Mouse (Mus musculus): ENCODE measurements around the gene Aldoc. TPM values are rescaled to one million over a fixed set of nuclear protein-coding genes. Genes with fewer than 3 reads are reported as not detected.

The Aldoc gene
- total and polyA plus RNA-seq, 2 experiments from 2014 or later, result 187 to 219 TPM

DNA sequence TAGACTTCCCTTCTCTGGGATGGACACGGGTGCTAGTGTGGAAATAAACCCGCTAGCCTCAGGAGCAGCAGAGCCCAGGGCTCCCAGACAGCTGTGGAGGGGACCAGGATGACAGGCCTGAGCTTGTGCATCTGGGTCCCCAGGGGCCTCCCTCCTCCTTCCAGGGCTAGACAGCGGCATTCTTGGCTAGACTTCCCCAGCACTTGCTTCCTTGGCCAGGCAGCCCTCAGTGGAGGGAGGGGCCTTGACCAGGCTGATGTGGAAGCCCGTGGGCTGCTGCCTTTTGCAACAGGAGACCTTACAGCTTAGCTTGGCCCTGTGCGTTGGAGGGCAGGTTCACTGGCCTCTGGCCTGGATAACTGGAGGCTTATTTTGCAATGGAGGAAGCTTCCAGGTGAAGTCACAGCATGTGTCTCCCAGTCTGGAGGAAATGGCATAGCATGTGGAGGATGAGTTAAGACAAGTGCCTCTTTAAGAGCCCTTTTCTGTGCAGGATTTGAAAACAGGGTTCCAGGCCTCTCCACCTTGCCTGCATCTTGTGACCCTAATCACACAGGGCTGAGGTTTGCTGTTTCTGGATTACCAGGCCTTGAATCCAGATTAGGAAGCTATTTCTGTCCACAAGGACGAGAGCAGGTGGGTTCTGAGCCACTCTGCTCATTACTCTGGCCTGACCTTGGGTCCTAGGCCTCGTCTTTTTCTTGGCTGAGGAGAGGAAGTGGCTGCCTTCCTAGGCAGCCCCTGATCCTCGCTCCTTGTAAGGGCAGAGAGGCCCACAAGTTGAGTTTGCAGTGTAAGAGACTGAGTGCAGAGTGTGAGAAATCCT is 22.3 kb downstream of the Aldoc start:
- Histone ChIP-seq H3K4me2 (ENCODE audit: low read depth) (peak overlapping the region; percentile 63), H3K4me3 (ENCODE audit: low read depth, low read length) (no peak overlapping the region), H3K4me1 (ENCODE audit: insufficient read depth) (no peaks in the 10 kb centered on the region), H3K27me3 (ENCODE audit: insufficient read depth, low read length) (no peaks in the 10 kb centered on the region), H3K27ac (ENCODE audit: low read depth, low read length) (no peak overlapping the region), H3K9me3 (ENCODE audit: low read length) (no peaks in the 10 kb centered on the region), H3K9ac (peak overlapping the region; percentile 22; the same call in 1 of the 2 replicates), H3K36me3 (ENCODE audit: insufficient read depth) (peaks cover 20% of the 10 kb centered on the region; the same call in 1 of the 2 replicates)
- DNase-seq, result no peak
- TF ChIP-seq CTCF (IDR thresholded peaks at IDR 0.05; ENCODE audit: low read depth), result no peak
- ATAC-seq, result no peak
- WGBS, result 54% methylated on average over 8 of the region's 8 CpGs

GRCm38 (mm10) chr11:78345801-78346200 is 23.0 kb downstream of the Aldoc start:
- H3K4me3 ChIP-seq (ENCODE audit: low read depth, low read length), result no peak overlapping the region
- H3K4me1 ChIP-seq (ENCODE audit: insufficient read depth), result no peaks in the 10 kb centered on the region
- no peak for TF ChIP-seq CTCF (IDR thresholded peaks at IDR 0.05; ENCODE audit: low read depth)
- no peaks in the 10 kb centered on the region for H3K27me3 ChIP-seq (ENCODE audit: insufficient read depth, low read length)
- no peak for DNase-seq
- H3K9me3 ChIP-seq (ENCODE audit: low read length), result no peaks in the 10 kb centered on the region
- no peak for ATAC-seq
- H3K36me3 ChIP-seq (ENCODE audit: insufficient read depth), result peaks cover 19% of the 10 kb centered on the region; the same call in 1 of the 2 replicates
- no peak overlapping the region for H3K9ac ChIP-seq
- no peak overlapping the region for H3K27ac ChIP-seq (ENCODE audit: low read depth, low read length)
- H3K4me2 ChIP-seq (ENCODE audit: low read depth), result no peak overlapping the region
- WGBS, result 85% methylated on average over 7 of the region's 7 CpGs

GRCm38 (mm10) chr11:78346326-78347069 is 23.7 kb downstream of the Aldoc start:
- Histone ChIP-seq H3K27ac (ENCODE audit: low read depth, low read length) (no peak overlapping the region), H3K4me1 (ENCODE audit: insufficient read depth) (no peaks in the 10 kb centered on the region), H3K9me3 (ENCODE audit: low read length) (no peaks in the 10 kb centered on the region), H3K4me2 (ENCODE audit: low read depth) (no peak overlapping the region), H3K36me3 (ENCODE audit: insufficient read depth) (peaks cover 14% of the 10 kb centered on the region; the same call in 1 of the 2 replicates), H3K9ac (no peak overlapping the region), H3K4me3 (ENCODE audit: low read depth, low read length) (no peak overlapping the region), H3K27me3 (ENCODE audit: insufficient read depth, low read length) (no peaks in the 10 kb centered on the region)
- DNase-seq (no peak), ATAC-seq (no peak)
- WGBS, result 72% methylated on average over 6 of the region's 6 CpGs
- TF ChIP-seq CTCF (IDR thresholded peaks at IDR 0.05; ENCODE audit: low read depth), result no peak

- H3K27ac ChIP-seq (ENCODE audit: low read depth, low read length), result no peak overlapping the region
- no peaks in the 10 kb centered on the region for H3K27me3 ChIP-seq (ENCODE audit: insufficient read depth, low read length)
- peaks cover 14% of the 10 kb centered on the region; the same call in 1 of the 2 replicates for H3K36me3 ChIP-seq (ENCODE audit: insufficient read depth)
- no peaks in the 10 kb centered on the region for H3K9me3 ChIP-seq (ENCODE audit: low read length)
- H3K4me2 ChIP-seq (ENCODE audit: low read depth), result no peak overlapping the region
- peak; percentile 85 for TF ChIP-seq CTCF (IDR thresholded peaks at IDR 0.05; ENCODE audit: low read depth)
- H3K4me3 ChIP-seq (ENCODE audit: low read depth, low read length), result no peak overlapping the region
- no peak overlapping the region for H3K9ac ChIP-seq
- ATAC-seq, result no peak
- WGBS, result 92% methylated on average over 10 of the region's 10 CpGs
- peak; percentile 78 for DNase-seq
- H3K4me1 ChIP-seq (ENCODE audit: insufficient read depth), result no peaks in the 10 kb centered on the region
These were observed 24.4 kb downstream of the Aldoc start for GRCm38 (mm10) chr11:78347070-78347754.

DNA sequence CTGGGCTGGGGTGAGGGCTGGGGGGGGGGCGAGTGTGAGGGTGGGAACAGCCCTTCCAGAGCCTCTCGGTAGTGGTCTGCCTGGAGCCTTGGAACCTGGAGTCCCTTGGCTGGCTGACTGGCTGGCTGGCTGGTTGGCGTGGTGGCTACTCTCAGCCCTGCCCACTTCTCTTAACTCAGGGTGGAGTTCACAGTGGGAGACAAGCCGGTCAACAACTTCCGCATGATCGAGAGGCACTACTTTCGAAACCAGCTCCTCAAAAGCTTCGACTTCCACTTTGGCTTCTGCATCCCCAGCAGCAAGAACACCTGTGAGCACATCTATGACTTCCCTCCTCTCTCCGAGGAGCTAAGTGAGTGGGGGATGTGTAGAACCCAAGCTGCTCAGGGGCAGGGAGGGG is 25.1 kb downstream of the Aldoc start:
- ATAC-seq (no peak), DNase-seq (no peak)
- Histone ChIP-seq H3K9me3 (ENCODE audit: low read length) (no peaks in the 10 kb centered on the region), H3K27me3 (ENCODE audit: insufficient read depth, low read length) (no peaks in the 10 kb centered on the region), H3K4me3 (ENCODE audit: low read depth, low read length) (no peak overlapping the region), H3K9ac (no peak overlapping the region), H3K4me1 (ENCODE audit: insufficient read depth) (no peaks in the 10 kb centered on the region), H3K36me3 (ENCODE audit: insufficient read depth) (peaks cover 14% of the 10 kb centered on the region; the same call in 1 of the 2 replicates), H3K27ac (ENCODE audit: low read depth, low read length) (no peak overlapping the region), H3K4me2 (ENCODE audit: low read depth) (no peak overlapping the region)
- no peak for TF ChIP-seq CTCF (IDR thresholded peaks at IDR 0.05; ENCODE audit: low read depth)
- WGBS, result 86% methylated on average over 9 of the region's 9 CpGs

DNA sequence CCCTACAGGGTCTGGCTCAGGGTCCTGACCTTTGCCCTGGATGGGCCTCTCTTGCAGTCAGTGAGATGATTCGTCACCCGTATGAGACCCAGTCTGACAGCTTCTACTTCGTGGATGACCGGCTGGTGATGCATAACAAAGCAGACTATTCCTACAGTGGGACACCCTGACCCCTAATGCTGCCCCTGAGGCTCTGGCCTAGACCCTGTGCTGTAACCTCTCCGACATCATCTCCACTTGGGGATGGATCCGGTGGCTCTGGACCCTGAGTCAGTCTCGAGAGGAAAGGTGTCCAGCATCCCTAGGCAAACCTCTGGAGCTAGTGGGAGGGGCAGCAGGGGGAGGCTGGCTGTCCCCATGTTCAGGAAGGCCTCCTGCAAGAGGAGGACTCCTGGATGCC is 25.7 kb downstream of the Aldoc start:
- no peak overlapping the region for H3K27ac ChIP-seq (ENCODE audit: low read depth, low read length)
- H3K36me3 ChIP-seq (ENCODE audit: insufficient read depth), result peaks cover 14% of the 10 kb centered on the region; the same call in 1 of the 2 replicates
- H3K4me2 ChIP-seq (ENCODE audit: low read depth), result no peak overlapping the region
- DNase-seq (no peak), ATAC-seq (no peak)
- H3K9me3 ChIP-seq (ENCODE audit: low read length), result no peaks in the 10 kb centered on the region
- no peaks in the 10 kb centered on the region for H3K4me1 ChIP-seq (ENCODE audit: insufficient read depth)
- no peak for TF ChIP-seq CTCF (IDR thresholded peaks at IDR 0.05; ENCODE audit: low read depth)
- WGBS, result 85% methylated on average over 7 of the region's 7 CpGs
- H3K27me3 ChIP-seq (ENCODE audit: insufficient read depth, low read length), result no peaks in the 10 kb centered on the region
- no peak overlapping the region for H3K4me3 ChIP-seq (ENCODE audit: low read depth, low read length)
- H3K9ac ChIP-seq, result no peak overlapping the region

Measured in forebrain, postnatal 0 days (tissue).